Mouse (Mus musculus) hindbrain, embryonic 16.5 days (tissue): ENCODE data around the gene Ccl4. TPM values are rescaled to one million over a fixed set of nuclear protein-coding genes. Genes with fewer than 3 reads are reported as not detected.

ENCODE experiments used
- ATAC-seq: fragments of 200-750 bp; cut with Nextera tagmentation; 2 replicates; pipeline ENCODE4 v1.8.0; 2017; ENCODE audit warnings: moderate TSS enrichment, moderate library complexity
- H3K27ac ChIP-seq: fragments of 300-500 bp; sonication (generic); 2 replicates; pipeline ENCODE4 v1.5.1; 2014; ENCODE audit warnings: low read depth, mild to moderate bottlenecking, control low read depth, low read length, moderate library complexity
- H3K27me3 ChIP-seq: fragments of 300-500 bp; sonication (generic); replicated peaks from 2 replicates; pipeline ENCODE4 v1.6.1; 2014; ENCODE audit warnings: low read length; ENCODE audit not compliant: control insufficient read depth, insufficient read depth
- H3K36me3 ChIP-seq: fragments of 300-500 bp; sonication (generic); 2 replicates; pipeline ENCODE4 v1.6.1; 2014; ENCODE audit warnings: mild to moderate bottlenecking, low read length, moderate library complexity, mixed read lengths; ENCODE audit not compliant: control insufficient read depth, insufficient read depth
- H3K4me1 ChIP-seq: fragments of 300-500 bp; sonication (generic); 2 replicates; pipeline ENCODE4 v1.6.1; 2014; ENCODE audit warnings: low read depth, low read length; ENCODE audit not compliant: control insufficient read depth, insufficient read depth
- H3K4me2 ChIP-seq: fragments of 300-500 bp; sonication (generic); 2 replicates; pipeline ENCODE4 v1.6.1; 2014; ENCODE audit warnings: mild to moderate bottlenecking, low read length, control low read depth, moderate library complexity
- H3K4me3 ChIP-seq: fragments of 300-500 bp; sonication (generic); 2 replicates; pipeline ENCODE4 v1.5.1; 2014; ENCODE audit warnings: mild to moderate bottlenecking, low read length, control low read depth, moderate library complexity
- H3K9ac ChIP-seq: fragments of 300-500 bp; sonication (generic); 2 replicates; pipeline ENCODE4 v1.6.1; 2014; ENCODE audit warnings: low read depth, mild to moderate bottlenecking, control low read depth, low read length, moderate library complexity
- H3K9me3 ChIP-seq: fragments of 300-500 bp; sonication (generic); 2 replicates; pipeline ENCODE4 v1.6.1; 2014; ENCODE audit warnings: mild to moderate bottlenecking, low read length, moderate library complexity; ENCODE audit not compliant: control insufficient read depth
- whole genome bisulfite sequencing: fragments of 180-500 bp; shearing (Covaris S2); extraction: QIAGEN DNeasy Blood & Tissue Kit; methylation state at CpG from one replicate; pipeline ENCODE4 v1.1.7; 2014; 5-methylcytosine and 5-hydroxymethylcytosine counted together
- polyA plus RNA-seq: library from polyadenylated mRNA; unstranded; fragments of >200 nt; fragmentation: Nextera tagmentation; extraction: Ambion mirVana; gene quantifications from 2 replicates; pipeline ENCODE4 v1.2.1, GENCODE M21; 2015

The Ccl4 gene
- polyA plus RNA-seq, 1 experiment from 2014 or later: 1.4 TPM

- H3K36me3 ChIP-seq: no peaks in the 10 kb centered on the region
- ATAC-seq: no peak
- H3K27ac ChIP-seq: no peak overlapping the region
- H3K4me1 ChIP-seq: no peaks in the 10 kb centered on the region
- H3K9me3 ChIP-seq: no peaks in the 10 kb centered on the region
- WGBS: 95% methylated on average over 5 of the region's 5 CpGs
- no peak overlapping the region for H3K4me2 ChIP-seq
- H3K9ac ChIP-seq: no peak overlapping the region
- H3K27me3 ChIP-seq: no peaks in the 10 kb centered on the region
- H3K4me3 ChIP-seq: no peak overlapping the region
Measured at GRCm38 (mm10) chr11:83709683-83710082, 47.3 kb downstream of the Ccl4 start.

- no peak overlapping the region for H3K27ac ChIP-seq
- H3K9me3 ChIP-seq: no peaks in the 10 kb centered on the region
- H3K4me3 ChIP-seq: no peak overlapping the region
- WGBS: 95% methylated on average over 1 of the region's 1 CpGs
- no peak overlapping the region for H3K9ac ChIP-seq
- no peaks in the 10 kb centered on the region for H3K27me3 ChIP-seq
- no peaks in the 10 kb centered on the region for H3K4me1 ChIP-seq
- H3K36me3 ChIP-seq: no peaks in the 10 kb centered on the region
- H3K4me2 ChIP-seq: no peak overlapping the region
- ATAC-seq: no peak
Measured at GRCm38 (mm10) chr11:83712671-83713070, 50.3 kb downstream of the Ccl4 start.

- Histone ChIP-seq H3K9ac (no peak overlapping the region), H3K27me3 (no peaks in the 10 kb centered on the region), H3K36me3 (no peaks in the 10 kb centered on the region), H3K4me3 (no peak overlapping the region), H3K9me3 (no peaks in the 10 kb centered on the region), H3K27ac (no peak overlapping the region), H3K4me1 (no peaks in the 10 kb centered on the region), H3K4me2 (no peak overlapping the region)
- 85% methylated on average over 2 of the region's 2 CpGs for WGBS
- no peak for ATAC-seq
Measured at GRCm38 (mm10) chr11:83713925-83714324, 51.5 kb downstream of the Ccl4 start.

Other genes starting within 250 kb of the Ccl4 start
- 0.92 and 1.2 TPM in 2 replicates for gene Gas2l2, start 233.1 kb upstream of the Ccl4 start, polyA plus RNA-seq
- gene 1700020L24Rik, start 224.9 kb upstream of the Ccl4 start, polyA plus RNA-seq: 0.50 and 0.56 TPM in 2 replicates
- 3.2 and 3.4 TPM in 2 replicates for gene Mmp28, start 199.5 kb upstream of the Ccl4 start, polyA plus RNA-seq
- 7.3 and 9.4 TPM in 2 replicates for gene Taf15, start 189.5 kb upstream of the Ccl4 start, polyA plus RNA-seq
- gene Heatr9, start 140.4 kb upstream of the Ccl4 start, polyA plus RNA-seq: not detected in 2 replicates
- gene Ccl5, start 132.1 kb upstream of the Ccl4 start, polyA plus RNA-seq: 0.33 TPM in 1 of 2 replicates, not detected in the other
- 2.1 and 2.4 TPM in 2 replicates for gene Ccl9, start 83.9 kb upstream of the Ccl4 start, polyA plus RNA-seq
- 2.3 and 3.4 TPM in 2 replicates for gene Ccl6, start 69.5 kb upstream of the Ccl4 start, polyA plus RNA-seq
- not detected in 2 replicates for gene Rpl9-ps1, start 17.0 kb upstream of the Ccl4 start, polyA plus RNA-seq
- gene Ccl3, start 13.2 kb upstream of the Ccl4 start, polyA plus RNA-seq: 1.3 and 2.0 TPM in 2 replicates
- 0.33 and 0.87 TPM in 2 replicates for gene Wfdc17, start 41.4 kb downstream of the Ccl4 start, polyA plus RNA-seq
- gene Wfdc18, start 46.4 kb downstream of the Ccl4 start, polyA plus RNA-seq: not detected in 2 replicates
- gene Wfdc21, start 84.4 kb downstream of the Ccl4 start, polyA plus RNA-seq: 0.42 TPM in 1 of 2 replicates, not detected in the other
- gene Heatr6, start 91.1 kb downstream of the Ccl4 start, polyA plus RNA-seq: 26.6 and 29.6 TPM in 2 replicates
- gene Hnf1b, start 187.5 kb downstream of the Ccl4 start, polyA plus RNA-seq: 0.25 and 0.33 TPM in 2 replicates